Mouse (Mus musculus): Measurements from ENCODE around the gene Snrpb2. TPM values are rescaled to one million over a fixed set of nuclear protein-coding genes. Genes with fewer than 3 reads are reported as not detected.

The Snrpb2 gene
- total RNA-seq, 4 experiments from 2014 or later = 38.5 to 46.3 (median 40.4) TPM

GRCm38 (mm10) chr2:143094761-143095160, 31.9 kb downstream of the Snrpb2 start:
- no peak for DNase-seq

GRCm38 (mm10) chr2:143097170-143097569, 34.3 kb downstream of the Snrpb2 start:
- no peak for DNase-seq

GRCm38 (mm10) chr2:143113859-143114258, 51.0 kb downstream of the Snrpb2 start:
- no peak for DNase-seq

GRCm38 (mm10) chr2:143114716-143115115, 51.9 kb downstream of the Snrpb2 start:
- no peak for DNase-seq

GRCm38 (mm10) chr2:143117453-143117852, 54.6 kb downstream of the Snrpb2 start:
- DNase-seq = no peak

- no peak for DNase-seq
Measured at GRCm38 (mm10) chr2:143118221-143118620, 55.4 kb downstream of the Snrpb2 start.

Other genes with a start within 250 kb of the Snrpb2 start
- gene Kif16b, start 161.5 kb upstream of the Snrpb2 start, total RNA-seq (2022) = 10 to 100 TPM; 27.3 to 42.6 (median 38.4) TPM
- not detected for gene Otor, start 15.4 kb downstream of the Snrpb2 start, total RNA-seq (2022)